Mouse (Mus musculus) liver, embryonic 14.5 days (tissue): Measurements from ENCODE around the gene Hpn. TPM values are rescaled to one million over a fixed set of nuclear protein-coding genes. Genes with fewer than 3 reads are reported as not detected.

Experiments used
- ATAC-seq: fragments of 200-750 bp; cut with Nextera tagmentation; 2 replicates; pipeline ENCODE4 v1.8.0; 2017; ENCODE audit warnings: moderate number of reproducible peaks, mild to moderate bottlenecking, moderate library complexity; ENCODE audit not compliant: insufficient read depth
- DNase-seq, 3 experiments: peaks; one replicate each; pipeline ENCODE4 v3.0.0-alpha.2; 2012 to 2013; ENCODE audit warnings: low read depth in 3 of 3, low spot score in 3 of 3
- H3K27ac ChIP-seq: fragments of 300-500 bp; sonication (generic); 2 replicates; pipeline ENCODE4 v1.5.1; 2014; ENCODE audit warnings: moderate library complexity, mild to moderate bottlenecking, control low read depth, inconsistent platforms
- H3K27me3 ChIP-seq: fragments of 300-500 bp; sonication (generic); 2 replicates; pipeline ENCODE4 v1.6.1; 2014; ENCODE audit warnings: mild to moderate bottlenecking, low read length, moderate library complexity; ENCODE audit not compliant: control insufficient read depth, insufficient read depth
- H3K36me3 ChIP-seq: fragments of 300-500 bp; sonication (generic); replicated peaks from 2 replicates; pipeline ENCODE4 v1.6.1; 2014; ENCODE audit warnings: low read depth; ENCODE audit not compliant: control insufficient read depth, insufficient read depth
- H3K4me1 ChIP-seq, 2 experiments: fragments of 200-500 bp in 1 of 2; fragments of 300-500 bp in 1 of 2; sonication (generic) in 1 of 2; replicated peaks; 2 replicates each; pipeline ENCODE4 v1.6.1; 2012 to 2014; ENCODE audit warnings: antibody characterized with exemption in 1 of 2, inconsistent platforms in 1 of 2, low read length in 1 of 2; ENCODE audit not compliant: control insufficient read depth in 2 of 2, insufficient read depth in 2 of 2
- H3K4me2 ChIP-seq: fragments of 300-500 bp; sonication (generic); 2 replicates; pipeline ENCODE4 v1.6.1; 2014; ENCODE audit warnings: low read depth, mild to moderate bottlenecking, control low read depth, moderate library complexity
- H3K4me3 ChIP-seq, 2 experiments: fragments of 200-500 bp in 1 of 2; fragments of 300-500 bp in 1 of 2; sonication (generic) in 1 of 2; 2 replicates each; pipeline ENCODE4 v1.5.1; 2012 to 2014; ENCODE audit warnings: low read depth in 2 of 2, low read length in 2 of 2, mild to moderate bottlenecking in 2 of 2, control low read depth in 1 of 2, inconsistent platforms in 1 of 2, moderate library complexity in 1 of 2; ENCODE audit not compliant: insufficient read depth in 1 of 2
- H3K9ac ChIP-seq: fragments of 300-500 bp; sonication (generic); replicated peaks from 2 replicates; pipeline ENCODE4 v1.6.1; 2014; ENCODE audit warnings: mild to moderate bottlenecking, control low read depth, moderate library complexity
- H3K9me3 ChIP-seq: fragments of 300-500 bp; sonication (generic); 2 replicates; pipeline ENCODE4 v1.6.1; 2016; ENCODE audit warnings: low read length, mixed read lengths; ENCODE audit not compliant: control insufficient read depth
- CTCF ChIP-seq: IDR thresholded peaks from 2 replicates; pipeline ENCODE4 v1.5.1; 2016; ENCODE audit warnings: antibody characterized with exemption, low read depth, control low read depth
- EP300 ChIP-seq: IDR thresholded peaks from 2 replicates; pipeline ENCODE4 v1.6.1; 2016; ENCODE audit warnings: antibody characterized with exemption, low read depth
- WGBS: fragments of 180-500 bp; shearing (Covaris S2); extraction: QIAGEN DNeasy Blood & Tissue Kit; methylation state at CpG from one replicate; pipeline ENCODE4 v1.1.7; 2014; ENCODE audit not compliant: insufficient replicate concordance; 5-methylcytosine and 5-hydroxymethylcytosine counted together
- polyA plus RNA-seq, 2 experiments: library from polyadenylated mRNA; depleted of rRNA in 1 of 2; stranded (reverse) in 1 of 2; unstranded in 1 of 2; fragments of >200 nt; fragmentation: Nextera tagmentation in 1 of 2; extraction: Ambion mirVana in 1 of 2; gene quantifications; 2 replicates each; pipeline versions ENCODE4 v1.2.1 to v1.2.3; 2012 to 2014

Hpn gene
- polyA plus RNA-seq, 2 experiments: 43.3 to 44.7 TPM

DNA sequence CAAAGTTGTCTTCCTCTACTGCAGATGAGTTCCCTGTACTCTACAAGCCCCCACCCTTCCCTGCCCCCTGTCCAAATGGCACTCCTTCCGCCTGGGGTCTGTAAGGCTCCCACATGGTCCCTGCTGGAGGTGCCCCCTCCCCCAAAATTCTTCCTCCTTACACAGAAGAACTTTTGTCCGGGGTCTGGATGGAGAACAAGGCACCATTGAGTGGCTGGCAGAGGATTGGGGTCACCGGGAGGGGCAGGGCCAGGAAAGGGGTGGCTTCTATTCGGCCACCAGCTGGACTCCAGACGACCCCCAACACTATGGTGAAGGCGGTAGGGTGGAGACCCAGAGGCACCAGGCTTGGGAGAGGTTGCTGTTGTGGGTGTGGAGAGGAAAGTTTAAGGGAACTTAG is 37.6 kb downstream of the Hpn start:
- Histone ChIP-seq H3K4me2 (no peak overlapping the region), H3K9ac (no peak overlapping the region), H3K4me1 (peaks cover 0 to 2% of the 10 kb centered on the region in 2 experiments; a peak in 1 of 4 replicates), H3K27me3 (no peaks in the 10 kb centered on the region), H3K4me3 (no peak overlapping the region), H3K9me3 (no peaks in the 10 kb centered on the region), H3K27ac (no peak overlapping the region), H3K36me3 (no peaks in the 10 kb centered on the region)
- DNase-seq (no peak), ATAC-seq (no peak)
- 39% methylated on average over 6 of the region's 6 CpGs for WGBS
- TF ChIP-seq EP300 (no peak), CTCF (no peak)

DNA sequence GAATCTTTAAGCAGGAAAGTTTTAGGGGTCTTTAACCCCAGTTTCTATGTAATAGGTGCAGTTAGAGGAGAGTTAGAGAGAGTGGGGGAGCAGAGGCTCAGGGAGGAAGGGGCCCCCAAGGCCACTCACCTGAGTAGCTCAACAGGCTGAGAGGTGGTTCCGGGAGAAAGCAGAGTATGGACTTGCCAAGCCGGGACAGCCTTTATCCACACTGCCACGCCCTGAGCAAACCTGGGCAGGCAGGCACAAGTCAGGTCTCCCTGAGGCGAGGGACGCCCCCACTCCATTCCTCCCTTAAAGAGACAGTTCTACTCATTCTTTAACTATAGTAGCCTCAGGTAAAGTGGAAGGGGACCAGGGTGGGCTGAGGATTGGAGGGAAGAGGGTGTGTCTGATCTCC is 38.6 kb downstream of the Hpn start, which contains the start of gene Fxyd3:
Gene Fxyd3 (minus strand): TSS at position 213 of the 400 bp plus-strand sequence.
- H3K9me3 ChIP-seq: no peaks in the 10 kb centered on the region
- no peaks in the 10 kb centered on the region for H3K27me3 ChIP-seq
- H3K4me2 ChIP-seq: no peak within 1 kb of the TSS
- H3K27ac ChIP-seq: no peak within 1 kb of the TSS
- no peak within 1 kb of the TSS for H3K4me3 ChIP-seq
- H3K9ac ChIP-seq: no peak within 1 kb of the TSS
- TF ChIP-seq CTCF: no peak
- TF ChIP-seq EP300: no peak
- H3K36me3 ChIP-seq: no peaks in the 10 kb centered on the region
- no peak for ATAC-seq
- WGBS: 44% methylated on average over 5 of the region's 5 CpGs
- H3K4me1 ChIP-seq: peaks cover 0 to 2% of the 10 kb centered on the region in 2 experiments; a peak in 1 of 4 replicates
- DNase-seq: no peak

DNA sequence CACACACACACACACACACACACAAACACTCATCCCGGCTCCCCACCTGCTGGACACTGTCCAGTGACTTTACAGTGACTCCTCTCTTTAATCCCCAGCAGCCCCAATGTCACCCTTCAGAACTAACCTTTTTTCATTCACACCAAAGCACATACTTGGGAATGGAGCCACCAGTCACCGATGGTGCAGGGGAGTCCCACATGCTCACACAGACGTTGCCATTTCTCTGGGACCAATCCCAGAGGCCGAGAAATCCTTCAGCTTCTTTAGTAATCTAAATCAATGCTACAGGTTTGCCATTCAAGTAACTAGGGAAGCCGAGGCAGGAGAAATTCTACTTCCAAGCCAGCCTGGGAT is 40.4 kb downstream of the Hpn start:
- no peak overlapping the region for H3K4me3 ChIP-seq
- H3K27ac ChIP-seq: no peak overlapping the region
- H3K27me3 ChIP-seq: no peaks in the 10 kb centered on the region
- H3K36me3 ChIP-seq: no peaks in the 10 kb centered on the region
- no peak overlapping the region for H3K9ac ChIP-seq
- DNase-seq (no peak), ATAC-seq (no peak)
- no peak overlapping the region for H3K4me2 ChIP-seq
- H3K4me1 ChIP-seq: no peaks in the 10 kb centered on the region
- no peaks in the 10 kb centered on the region for H3K9me3 ChIP-seq
- no peak for TF ChIP-seq EP300
- no peak for TF ChIP-seq CTCF
- WGBS: 59% methylated on average over 5 of the region's 5 CpGs

- H3K9ac ChIP-seq: no peak overlapping the region
- no peaks in the 10 kb centered on the region for H3K4me1 ChIP-seq
- H3K4me2 ChIP-seq: no peak overlapping the region
- no peaks in the 10 kb centered on the region for H3K9me3 ChIP-seq
- TF ChIP-seq CTCF: no peak
- no peak for TF ChIP-seq EP300
- no peaks in the 10 kb centered on the region for H3K36me3 ChIP-seq
- no peaks in the 10 kb centered on the region for H3K27me3 ChIP-seq
- H3K4me3 ChIP-seq: no peak overlapping the region
- H3K27ac ChIP-seq: no peak overlapping the region
- no peak for ATAC-seq
- WGBS: 43% methylated on average over 7 of the region's 7 CpGs
- no peak for DNase-seq
These were observed 40.9 kb downstream of the Hpn start for GRCm38 (mm10) chr7:31074061-31074712.

GRCm38 (mm10) chr7:31073546-31073945 is 41.5 kb downstream of the Hpn start:
- Histone ChIP-seq H3K9ac (no peak overlapping the region), H3K36me3 (no peaks in the 10 kb centered on the region), H3K4me2 (no peak overlapping the region), H3K9me3 (no peaks in the 10 kb centered on the region), H3K4me3 (no peak overlapping the region), H3K27me3 (no peaks in the 10 kb centered on the region), H3K4me1 (no peaks in the 10 kb centered on the region), H3K27ac (no peak overlapping the region)
- ATAC-seq (no peak), DNase-seq (no peak)
- no peak for TF ChIP-seq CTCF
- TF ChIP-seq EP300: no peak
